Mouse (Mus musculus): ENCODE measurements around the gene Amy2a3.
"Not testable (repeated sequence)": the region's sequence is repeated elsewhere in the genome, so short reads cannot be mapped to it uniquely, and the experiment has no call there.

- TF ChIP-seq CTCF, EP300 (IDR thresholded peaks at IDR 0.05): not testable (repeated sequence)
These were observed 44.3 kb downstream of the Amy2a3 start for GRCm38 (mm10) chr3:113279586-113279985.

Measured in lung, postnatal 0 days (tissue).